Mouse (Mus musculus) embryonic facial prominence, embryonic 11.5 days (tissue): ENCODE measurements around the gene Hspb11. TPM values are rescaled to one million over a fixed set of nuclear protein-coding genes. Genes with fewer than 3 reads are reported as not detected.

Experiments
- ATAC-seq: fragments of 200-750 bp; cut with Nextera tagmentation; replicated peaks from 2 replicates; pipeline ENCODE4 v1.8.0; 2017; ENCODE audit warnings: low read depth; ENCODE audit not compliant: insufficient number of reproducible peaks, low FRiP score, low TSS enrichment
- DNase-seq: peaks from one replicate; pipeline ENCODE4 v3.0.0-alpha.2; 2015; ENCODE audit warnings: low spot score
- H3K27ac ChIP-seq: fragments of 300-500 bp; sonication (generic); replicated peaks from 2 replicates; pipeline ENCODE4 v1.5.1; 2014; ENCODE audit warnings: mild to moderate bottlenecking, low read depth, low read length, control low read depth
- H3K27me3 ChIP-seq: fragments of 300-500 bp; sonication (generic); 2 replicates; pipeline ENCODE4 v1.6.1; 2014; ENCODE audit warnings: mild to moderate bottlenecking, low read length, moderate library complexity, mixed read lengths; ENCODE audit not compliant: control insufficient read depth, insufficient read depth
- H3K36me3 ChIP-seq: fragments of 300-500 bp; sonication (generic); replicated peaks from 2 replicates; pipeline ENCODE4 v1.6.1; 2014; ENCODE audit warnings: low read depth, mild to moderate bottlenecking, low read length, moderate library complexity, mixed read lengths; ENCODE audit not compliant: control insufficient read depth, insufficient read depth
- H3K4me1 ChIP-seq: fragments of 300-500 bp; sonication (generic); 2 replicates; pipeline ENCODE4 v1.6.1; 2014; ENCODE audit warnings: low read length, mixed read lengths; ENCODE audit not compliant: control insufficient read depth, insufficient read depth
- H3K4me2 ChIP-seq: fragments of 300-500 bp; sonication (generic); 2 replicates; pipeline ENCODE4 v1.6.1; 2014; ENCODE audit warnings: low read depth, mild to moderate bottlenecking, control low read depth, low read length, moderate library complexity
- H3K4me3 ChIP-seq: fragments of 300-500 bp; sonication (generic); 2 replicates; pipeline ENCODE4 v1.5.1; 2014; ENCODE audit warnings: low read depth, low read length, control low read depth
- H3K9ac ChIP-seq: fragments of 300-500 bp; sonication (generic); replicated peaks from 2 replicates; pipeline ENCODE4 v1.6.1; 2014; ENCODE audit warnings: mild to moderate bottlenecking, control low read depth, low read length
- H3K9me3 ChIP-seq: fragments of 300-500 bp; sonication (generic); replicated peaks from 2 replicates; pipeline ENCODE4 v1.6.1; 2016; ENCODE audit warnings: mild to moderate bottlenecking, low read length, inconsistent platforms, mixed read lengths; ENCODE audit not compliant: control insufficient read depth
- WGBS: fragments of 180-500 bp; shearing (Covaris S2); extraction: QIAGEN DNeasy Blood & Tissue Kit; methylation state at CpG from one replicate; pipeline ENCODE4 v1.1.7; 2014; 5-methylcytosine and 5-hydroxymethylcytosine counted together
- polyA plus RNA-seq: library from polyadenylated mRNA; unstranded; fragments of >200 nt; fragmentation: Nextera tagmentation; extraction: Ambion mirVana; gene quantifications from 2 replicates; pipeline ENCODE4 v1.2.1, GENCODE M21; 2014

The Hspb11 gene
- polyA plus RNA-seq, 1 experiment from 2014 or later: 37.7 TPM

GRCm38 (mm10) chr4:107254414-107254813 lies 1.0 kb downstream of the Hspb11 start:
- 16% methylated on average over 3 of the region's 3 CpGs for WGBS
- Histone ChIP-seq H3K9me3 (no peaks in the 10 kb centered on the region), H3K4me3 (peak overlapping the region; percentile 84), H3K4me1 (no peaks in the 10 kb centered on the region), H3K4me2 (peak overlapping the region; percentile 49), H3K27me3 (no peaks in the 10 kb centered on the region), H3K36me3 (no peaks in the 10 kb centered on the region), H3K27ac (no peak overlapping the region), H3K9ac (peak overlapping the region; percentile 80)
- DNase-seq (peak; percentile 23), ATAC-seq (no peak)

GRCm38 (mm10) chr4:107260001-107260400 lies 6.6 kb downstream of the Hspb11 start:
- Histone ChIP-seq H3K27ac (no peak overlapping the region), H3K9me3 (no peaks in the 10 kb centered on the region; the same call in 1 of the 2 replicates), H3K4me3 (no peak overlapping the region), H3K4me2 (no peak overlapping the region), H3K4me1 (no peaks in the 10 kb centered on the region), H3K27me3 (no peaks in the 10 kb centered on the region), H3K9ac (no peak overlapping the region), H3K36me3 (no peaks in the 10 kb centered on the region)
- ATAC-seq: no peak
- DNase-seq: no peak
- WGBS: 64% methylated on average over 4 of the region's 4 CpGs

GRCm38 (mm10) chr4:107273683-107274082 lies 20.3 kb downstream of the Hspb11 start:
- H3K36me3 ChIP-seq: no peaks in the 10 kb centered on the region
- H3K4me1 ChIP-seq: no peaks in the 10 kb centered on the region
- 85% methylated on average over 4 of the region's 4 CpGs for WGBS
- ATAC-seq: no peak
- H3K27me3 ChIP-seq: no peaks in the 10 kb centered on the region
- H3K9ac ChIP-seq: no peak overlapping the region
- no peak overlapping the region for H3K4me2 ChIP-seq
- H3K4me3 ChIP-seq: no peak overlapping the region
- no peak for DNase-seq
- no peak overlapping the region for H3K27ac ChIP-seq
- no peaks in the 10 kb centered on the region for H3K9me3 ChIP-seq

- H3K4me2 ChIP-seq: no peak overlapping the region
- H3K9me3 ChIP-seq: no peaks in the 10 kb centered on the region
- ATAC-seq (no peak), DNase-seq (no peak)
- no peak overlapping the region for H3K9ac ChIP-seq
- 81% methylated on average over 5 of the region's 5 CpGs for WGBS
- no peaks in the 10 kb centered on the region for H3K36me3 ChIP-seq
- no peak overlapping the region for H3K4me3 ChIP-seq
- no peaks in the 10 kb centered on the region for H3K27me3 ChIP-seq
- no peak overlapping the region for H3K27ac ChIP-seq
- no peaks in the 10 kb centered on the region for H3K4me1 ChIP-seq
Observed at GRCm38 (mm10) chr4:107274511-107274910, 21.1 kb downstream of the Hspb11 start.

- H3K4me3 ChIP-seq: no peak overlapping the region
- H3K36me3 ChIP-seq: no peaks in the 10 kb centered on the region
- ATAC-seq (no peak), DNase-seq (no peak)
- 20% methylated on average over 8 of the region's 8 CpGs for WGBS
- no peaks in the 10 kb centered on the region for H3K4me1 ChIP-seq
- no peak overlapping the region for H3K27ac ChIP-seq
- H3K9me3 ChIP-seq: no peaks in the 10 kb centered on the region
- H3K27me3 ChIP-seq: no peaks in the 10 kb centered on the region
- no peak overlapping the region for H3K4me2 ChIP-seq
- no peak overlapping the region for H3K9ac ChIP-seq
Observed at GRCm38 (mm10) chr4:107278188-107278707, 24.9 kb downstream of the Hspb11 start.

- ATAC-seq (no peak), DNase-seq (no peak)
- no peak overlapping the region for H3K27ac ChIP-seq
- WGBS: 76% methylated on average over 7 of the region's 7 CpGs
- no peak overlapping the region for H3K9ac ChIP-seq
- H3K4me3 ChIP-seq: no peak overlapping the region
- H3K36me3 ChIP-seq: no peaks in the 10 kb centered on the region
- no peaks in the 10 kb centered on the region for H3K4me1 ChIP-seq
- H3K27me3 ChIP-seq: no peaks in the 10 kb centered on the region
- no peaks in the 10 kb centered on the region for H3K9me3 ChIP-seq
- no peak overlapping the region for H3K4me2 ChIP-seq
Observed at GRCm38 (mm10) chr4:107280843-107281475, 27.6 kb downstream of the Hspb11 start.

GRCm38 (mm10) chr4:107285446-107286200 lies 32.2 kb downstream of the Hspb11 start:
- Histone ChIP-seq H3K9me3 (no peaks in the 10 kb centered on the region), H3K4me3 (no peak overlapping the region), H3K36me3 (no peaks in the 10 kb centered on the region), H3K27ac (no peak overlapping the region), H3K9ac (no peak overlapping the region), H3K27me3 (no peaks in the 10 kb centered on the region), H3K4me1 (no peaks in the 10 kb centered on the region), H3K4me2 (no peak overlapping the region)
- no peak for ATAC-seq
- WGBS: 77% methylated on average over 3 of the region's 3 CpGs
- DNase-seq: no peak

- DNase-seq (no peak), ATAC-seq (no peak)
- no peak overlapping the region for H3K4me3 ChIP-seq
- 91% methylated on average over 8 of the region's 8 CpGs for WGBS
- no peaks in the 10 kb centered on the region for H3K9me3 ChIP-seq
- H3K4me1 ChIP-seq: no peaks in the 10 kb centered on the region
- H3K36me3 ChIP-seq: no peaks in the 10 kb centered on the region
- no peak overlapping the region for H3K9ac ChIP-seq
- H3K27me3 ChIP-seq: no peaks in the 10 kb centered on the region
- H3K4me2 ChIP-seq: no peak overlapping the region
- H3K27ac ChIP-seq: no peak overlapping the region
Observed at GRCm38 (mm10) chr4:107286386-107286785, 33.0 kb downstream of the Hspb11 start.
